Mouse (Mus musculus): Measurements from ENCODE around the gene Slc26a10.

- TF ChIP-seq POLR2A (IDR thresholded peaks at IDR 0.05; ENCODE audit: low read depth, low read length) (no peak), CTCF (IDR thresholded peaks at IDR 0.05; ENCODE audit: extremely low read depth, insufficient read length, insufficient replicate concordance, low read depth, low read length) (no peak)
Measured at GRCm38 (mm10) chr10:127164190-127164589, 16.3 kb downstream of the Slc26a10 start.
